Mouse (Mus musculus): Measurements from ENCODE around the gene Cars. TPM values are rescaled to one million over a fixed set of nuclear protein-coding genes. Genes with fewer than 3 reads are reported as not detected.

Cars gene
- total RNA-seq, 2 experiments from 2014 or later = 35.9 to 39.4 TPM

DNA sequence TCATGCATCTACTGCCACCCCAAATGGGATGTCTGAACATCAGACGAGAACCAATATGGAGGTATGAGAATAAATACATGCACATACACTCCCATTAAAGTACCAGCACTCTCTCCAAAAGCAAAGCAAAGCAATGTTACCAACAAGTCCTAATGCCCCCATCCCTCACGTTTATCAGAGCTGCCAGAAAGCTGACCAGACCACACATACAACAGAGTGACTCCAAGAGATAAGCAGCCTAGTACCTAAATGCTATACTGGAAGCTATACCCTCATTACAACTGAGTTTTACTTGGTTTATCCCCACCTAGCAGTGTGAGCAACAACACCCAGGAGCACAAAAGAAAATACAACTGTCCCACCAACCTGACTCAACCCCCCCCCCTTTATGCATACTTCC is 66.6 kb downstream of the Cars start:
- DNase-seq = no peak
- intact Hi-C loops (cut with DNase I; ENCODE audit: low total_unique reads) = no loop called here

DNA sequence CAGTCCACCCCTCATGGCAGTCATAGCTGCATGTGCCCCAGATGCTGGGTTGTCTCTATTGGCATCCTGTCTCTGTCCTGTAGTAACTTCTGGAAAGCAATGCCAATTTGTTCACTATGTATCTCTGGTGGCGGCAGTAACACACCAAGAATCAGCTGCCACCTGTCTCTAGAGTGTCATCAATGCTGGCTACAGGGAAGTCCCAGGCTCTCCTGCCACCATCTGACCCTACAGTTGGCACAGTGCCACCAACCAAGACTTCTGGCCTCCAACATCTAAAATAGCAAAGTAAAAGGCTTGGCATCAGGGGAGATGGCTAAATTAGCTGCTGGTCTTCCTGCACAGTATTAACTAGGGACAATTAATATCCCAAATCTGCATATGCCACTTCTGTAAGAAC is 67.5 kb downstream of the Cars start:
- no peak for DNase-seq
- intact Hi-C loops (cut with DNase I; ENCODE audit: low total_unique reads) = no loop called here

DNA sequence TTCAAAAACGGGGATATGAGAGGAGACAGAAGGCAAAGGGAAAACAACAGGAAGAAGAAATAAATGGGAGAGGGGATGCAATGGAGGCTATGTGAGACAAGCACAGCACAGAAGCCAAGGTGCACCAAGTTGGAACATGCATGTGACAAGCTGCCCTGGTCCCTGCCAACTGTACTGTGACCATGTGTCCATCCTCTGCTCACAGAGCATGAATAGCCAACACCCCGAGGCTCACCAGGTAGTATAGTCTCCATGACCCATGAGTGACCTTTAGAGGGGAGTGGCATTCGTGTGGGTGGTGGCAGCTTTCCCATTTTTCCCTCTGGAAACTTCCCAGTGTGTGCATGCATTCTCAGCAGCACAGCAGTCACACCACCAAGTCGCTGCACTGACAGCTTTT is 80.6 kb downstream of the Cars start:
- intact Hi-C loops (cut with DNase I; ENCODE audit: low total_unique reads) = no loop called here
- no peak for DNase-seq

DNA sequence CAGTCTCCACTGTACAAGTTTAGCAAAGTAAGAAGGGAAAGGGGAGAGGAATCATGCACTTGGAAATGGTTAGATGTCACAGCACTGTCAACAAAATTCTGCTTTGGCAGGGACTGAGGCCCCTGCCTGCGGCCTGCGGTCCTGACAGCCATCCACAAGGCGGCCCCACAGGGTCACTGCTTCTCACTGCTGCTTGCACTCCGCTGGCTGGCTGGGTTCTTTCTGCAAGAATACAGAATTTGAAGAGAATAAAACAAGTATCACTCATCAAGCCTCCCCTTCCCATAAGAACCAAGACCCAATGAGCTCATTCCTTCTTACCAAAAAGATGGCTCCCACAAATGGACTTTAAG is 85.5 kb downstream of the Cars start:
- intact Hi-C loops (cut with DNase I; ENCODE audit: low total_unique reads) = no loop called here

DNA sequence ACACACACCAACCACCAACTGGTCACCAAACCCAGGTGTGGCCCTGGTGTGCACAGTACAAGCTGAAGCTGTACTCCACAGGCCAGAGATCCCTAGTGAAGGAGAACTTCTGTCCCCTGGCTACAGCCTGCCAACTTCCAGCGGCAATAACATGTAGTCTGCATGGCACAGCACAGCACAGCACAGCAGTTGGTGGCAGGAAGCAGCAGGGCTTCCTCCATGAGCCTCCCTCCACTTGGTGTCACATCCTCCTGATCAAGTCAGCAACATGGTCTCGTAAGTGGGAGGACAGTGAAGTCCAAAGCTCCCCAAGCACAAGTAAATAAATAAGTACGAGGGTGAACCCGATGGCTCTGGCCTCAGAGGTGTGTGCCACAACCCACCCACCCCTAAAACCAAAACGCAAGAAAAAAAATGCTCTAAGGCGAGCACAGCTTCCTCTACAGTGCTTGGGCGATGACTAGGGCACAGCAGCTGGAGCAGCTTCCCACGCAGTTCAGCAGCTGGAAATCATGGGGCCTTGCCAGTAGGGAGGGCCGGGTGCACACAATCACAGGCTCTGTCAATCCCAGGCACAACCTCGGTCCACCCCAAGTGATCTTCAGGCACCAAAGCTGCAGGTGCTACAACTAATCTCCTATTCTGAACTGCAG is 86.0 kb downstream of the Cars start:
- intact Hi-C loops (cut with DNase I; ENCODE audit: low total_unique reads) = no loop called here
- peak; percentile 27 for DNase-seq

More for the DNA sequence above, 85.5 kb downstream of the Cars start:
- DNase-seq = no peak

DNA sequence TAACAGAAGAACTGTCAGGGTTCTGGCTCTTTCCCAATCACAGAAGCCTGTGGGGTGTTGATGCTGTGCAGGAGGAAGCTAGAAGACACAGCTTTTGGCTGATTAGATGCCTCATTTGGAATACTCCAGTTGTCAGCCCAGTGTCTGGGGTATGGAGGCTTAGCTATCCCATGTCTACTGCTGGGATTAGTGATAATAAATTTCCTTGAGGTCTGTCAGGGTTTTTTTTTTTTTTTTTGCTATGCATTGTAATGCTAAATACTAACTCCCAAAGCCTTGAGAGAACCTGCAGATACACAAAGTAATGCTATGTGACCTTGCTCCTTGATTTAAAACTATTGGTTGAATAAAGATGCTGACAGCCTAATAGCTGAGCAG is 88.6 kb downstream of the Cars start:
- intact Hi-C loops (cut with DNase I; ENCODE audit: low total_unique reads) = no loop called here
- no peak for DNase-seq

DNA sequence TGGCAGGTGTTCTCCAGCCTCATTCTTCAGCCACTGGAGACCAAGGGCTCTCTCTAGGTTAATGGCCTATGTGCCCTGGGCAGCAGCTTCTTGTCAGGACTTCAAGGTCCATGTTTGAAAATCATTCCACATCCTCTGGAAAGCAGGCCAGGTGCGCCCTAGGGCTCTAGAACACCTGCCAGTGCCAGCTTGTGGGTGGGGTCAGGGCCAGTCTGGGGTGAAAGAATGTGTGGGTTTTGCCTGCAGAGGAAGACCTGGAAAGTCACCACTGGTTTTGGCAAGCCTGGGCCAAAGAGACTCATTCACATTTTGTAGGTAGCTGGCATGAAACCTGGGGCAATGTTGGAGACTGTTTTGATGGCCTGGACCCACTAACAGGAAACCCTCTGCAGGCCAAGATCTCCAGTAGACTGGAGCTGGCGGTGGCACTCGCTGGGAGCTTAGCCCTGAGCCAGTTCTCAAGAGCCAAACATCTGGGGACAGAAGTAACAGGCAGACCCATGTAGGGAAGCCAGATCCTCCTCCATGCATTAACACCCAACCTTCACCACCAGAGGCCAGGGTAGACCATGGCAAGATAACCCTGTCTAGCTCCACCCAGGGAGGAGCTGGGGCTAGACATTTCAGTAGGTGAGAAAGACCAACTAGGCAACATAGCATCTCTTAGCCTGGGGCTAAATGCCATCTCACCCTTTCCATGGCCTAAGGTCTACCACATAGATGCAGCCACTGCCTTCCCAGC is 89.1 kb downstream of the Cars start:
- DNase-seq = no peak
- intact Hi-C loops (cut with DNase I; ENCODE audit: low total_unique reads) = no loop called here

DNA sequence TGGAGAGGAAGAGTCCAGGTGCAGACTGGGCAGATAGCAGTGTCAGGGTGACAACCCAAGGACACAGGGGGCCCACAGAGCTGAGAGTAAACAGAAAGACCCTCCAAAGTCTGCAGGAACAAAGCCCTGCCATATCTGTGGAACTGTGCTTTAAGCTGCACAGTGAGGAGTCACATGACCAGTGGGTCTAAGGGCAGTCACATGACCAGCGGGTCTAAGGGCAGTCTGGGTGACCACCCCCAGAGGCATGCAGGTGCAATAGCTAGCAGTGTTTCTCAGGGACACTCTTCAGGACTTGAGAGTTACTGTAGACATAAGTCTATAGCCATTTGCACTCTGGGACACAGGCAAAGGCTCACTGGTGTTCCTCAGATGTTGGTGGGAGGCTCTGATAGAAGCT is 90.3 kb downstream of the Cars start:
- no peak for DNase-seq
- intact Hi-C loops (cut with DNase I; ENCODE audit: low total_unique reads) = no loop called here

Small RNAs within 50 kb of the gene (microRNA-seq; reads per million reads assigned to microRNA genes)
- gene Mir7064 = 0.64 to 1.0 reads per million in 2 experiments

Other genes with a start within 250 kb of the Cars start
- 100 to 1,000 TPM; 565 to 617 TPM for gene Cdkn1c, start 139.0 kb downstream of the Cars start, total RNA-seq (2021)
- under 1 TPM; 0.31 to 0.35 TPM for gene Slc22a18, start 126.4 kb downstream of the Cars start, total RNA-seq (2021)
- gene Phlda2, start 96.9 kb downstream of the Cars start, total RNA-seq (2021) = not detected
- gene Nap1l4, start 51.0 kb downstream of the Cars start, total RNA-seq (2021) = 100 to 1,000 TPM; 158 to 159 TPM
- under 1 TPM; 0.31 to 0.44 TPM for gene Tnfrsf26, start 28.6 kb upstream of the Cars start, total RNA-seq (2021)
- gene Tnfrsf22, start 49.6 kb upstream of the Cars start, total RNA-seq (2021) = 1 to 10 TPM; 1.5 to 3.0 TPM
- gene Tnfrsf23, start 85.8 kb upstream of the Cars start, total RNA-seq (2021) = 1 to 10 TPM; 3.2 to 4.0 TPM
- 10 to 100 TPM; 27.8 to 29.4 TPM for gene Osbpl5, start 156.9 kb upstream of the Cars start, total RNA-seq (2021)
- not detected for gene Mrgprg, start 166.9 kb upstream of the Cars start, total RNA-seq (2021)
- gene Mrgpre, start 184.4 kb upstream of the Cars start, total RNA-seq (2021) = 1 to 10 TPM; 1.0 to 1.1 TPM
- gene Nadsyn1, start 222.8 kb upstream of the Cars start, total RNA-seq (2021) = 1 to 10 TPM; 3.6 to 3.9 TPM
- 1 to 10 TPM; 5.8 to 8.8 TPM for gene Dhcr7, start 223.1 kb upstream of the Cars start, total RNA-seq (2021)

All from gastrocnemius, postnatal 14 days (tissue).